Mouse (Mus musculus): ENCODE results near the gene Pnpla8.

- no peak for TF ChIP-seq CTCF (IDR thresholded peaks at IDR 0.05; ENCODE audit: extremely low read depth, insufficient read depth, low read length)
- TF ChIP-seq POLR2A (IDR thresholded peaks at IDR 0.05; ENCODE audit: extremely low read depth, insufficient read depth, low read length) = no peak
Measured at GRCm38 (mm10) chr12:44283378-44283777, 62.2 kb downstream of the Pnpla8 start.

All from cortical plate, adult 2 months (tissue).